Mouse (Mus musculus) kidney, postnatal 0 days (tissue): ENCODE measurements around the gene Gm10271. TPM values are rescaled to one million over a fixed set of nuclear protein-coding genes. Genes with fewer than 3 reads are reported as not detected.

ENCODE experiments used
- ATAC-seq: fragments of 200-750 bp; cut with Nextera tagmentation; replicated peaks from 2 replicates; pipeline ENCODE4 v1.8.0; 2017; ENCODE audit warnings: low read depth, moderate number of reproducible peaks, moderate TSS enrichment, moderate library complexity; ENCODE audit not compliant: low FRiP score
- DNase-seq: peaks from one replicate; pipeline ENCODE4 v3.0.0-alpha.2; 2016; ENCODE audit warnings: low spot score
- H3K27ac ChIP-seq: fragments of 300-500 bp; sonication (generic); 2 replicates; pipeline ENCODE4 v1.5.1; 2014; ENCODE audit warnings: mild to moderate bottlenecking
- H3K27me3 ChIP-seq: fragments of 300-500 bp; sonication (generic); 2 replicates; pipeline ENCODE4 v1.6.1; 2014; ENCODE audit warnings: low read length, mixed read lengths; ENCODE audit not compliant: insufficient read depth
- H3K36me3 ChIP-seq: fragments of 300-500 bp; sonication (generic); 2 replicates; pipeline ENCODE4 v1.6.1; 2014; ENCODE audit warnings: low read length, mixed read lengths; ENCODE audit not compliant: insufficient read depth
- H3K4me1 ChIP-seq: fragments of 300-500 bp; sonication (generic); replicated peaks from 2 replicates; pipeline ENCODE4 v1.6.1; 2014; ENCODE audit warnings: antibody characterized with exemption, low read length, mixed read lengths; ENCODE audit not compliant: insufficient read depth
- H3K4me2 ChIP-seq: fragments of 300-500 bp; sonication (generic); 2 replicates; pipeline ENCODE4 v1.6.1; 2014; ENCODE audit warnings: mild to moderate bottlenecking, low read length, moderate library complexity, mixed read lengths
- H3K4me3 ChIP-seq: fragments of 300-500 bp; sonication (generic); replicated peaks from 2 replicates; pipeline ENCODE4 v1.5.1; 2014; ENCODE audit warnings: low read depth, low read length
- H3K9ac ChIP-seq: fragments of 300-500 bp; sonication (generic); 2 replicates; pipeline ENCODE4 v1.6.1; 2014; ENCODE audit warnings: low read depth, low read length
- H3K9me3 ChIP-seq: fragments of 300-500 bp; sonication (generic); replicated peaks from 2 replicates; pipeline ENCODE4 v1.6.1; 2016; ENCODE audit warnings: low read length, inconsistent platforms, mixed read lengths
- CTCF ChIP-seq: IDR thresholded peaks from 2 replicates; pipeline ENCODE4 v1.5.1; 2016; ENCODE audit warnings: antibody characterized with exemption, low read depth, mild to moderate bottlenecking, moderate library complexity
- WGBS: fragments of 180-500 bp; shearing (Covaris S2); extraction: QIAGEN DNeasy Blood & Tissue Kit; methylation state at CpG from one replicate; pipeline ENCODE4 v1.1.7; 2014; 5-methylcytosine and 5-hydroxymethylcytosine counted together
- polyA plus RNA-seq: library from polyadenylated mRNA; unstranded; fragments of >200 nt; fragmentation: Nextera tagmentation; extraction: Ambion mirVana; gene quantifications from 2 replicates; pipeline ENCODE4 v1.2.1, GENCODE M21; 2015

The Gm10271 gene
- not detected in 2 replicates for polyA plus RNA-seq

GRCm38 (mm10) chr10:116972509-116972908 lies at the start of gene Gm10271:
Gene Gm10271, minus strand, starts transcription at chr10:116972609.
- no peak within 1 kb of the TSS for H3K4me2 ChIP-seq
- no peaks in the 10 kb centered on the region for H3K27me3 ChIP-seq
- H3K9ac ChIP-seq = no peak within 1 kb of the TSS

GRCm38 (mm10) chr10:117021020-117021754 lies 48.8 kb upstream of the Gm10271 start:
- H3K9me3 ChIP-seq = no peaks in the 10 kb centered on the region
- ATAC-seq = peak; percentile 94
- no peak overlapping the region for H3K27ac ChIP-seq
- 0 out of 2 replicates have a peak, but pooled peaks cover 4% of the 10 kb centered on the region for H3K4me1 ChIP-seq
- 0 out of 2 replicates have a peak overlapping the region, but pooled peaks have one; percentile 16 for H3K4me2 ChIP-seq
- 7% methylated on average over 21 of the region's 21 CpGs for WGBS
- H3K27me3 ChIP-seq = peaks cover 14% of the 10 kb centered on the region; the same call in 1 of the 2 replicates
- no peak for TF ChIP-seq CTCF
- H3K9ac ChIP-seq = no peak overlapping the region
- DNase-seq = peak; percentile 84
- H3K36me3 ChIP-seq = no peaks in the 10 kb centered on the region
- H3K4me3 ChIP-seq = no peak overlapping the region

More at GRCm38 (mm10) chr10:116972509-116972908, at the start of gene Gm10271:
- Histone ChIP-seq H3K4me3 (no peak within 1 kb of the TSS), H3K4me1 (0 out of 2 replicates have a peak, but pooled peaks cover 4% of the 10 kb centered on the region), H3K27ac (no peak within 1 kb of the TSS), H3K36me3 (no peaks in the 10 kb centered on the region), H3K9me3 (no peaks in the 10 kb centered on the region)
- TF ChIP-seq CTCF = no peak
- no peak for DNase-seq
- WGBS = 91% methylated on average over 6 of the region's 6 CpGs
- ATAC-seq = no peak

GRCm38 (mm10) chr10:117018281-117018840 lies 46.0 kb upstream of the Gm10271 start:
- ATAC-seq (no peak), DNase-seq (no peak)
- H3K4me1 ChIP-seq = 0 out of 2 replicates have a peak, but pooled peaks cover 4% of the 10 kb centered on the region
- no peaks in the 10 kb centered on the region for H3K36me3 ChIP-seq
- TF ChIP-seq CTCF = no peak
- H3K4me3 ChIP-seq = no peak overlapping the region
- H3K4me2 ChIP-seq = no peak overlapping the region
- H3K9ac ChIP-seq = no peak overlapping the region
- WGBS = 50% methylated on average over 7 of the region's 7 CpGs
- H3K9me3 ChIP-seq = no peaks in the 10 kb centered on the region
- H3K27me3 ChIP-seq = peaks cover 4% of the 10 kb centered on the region; the same call in 1 of the 2 replicates
- no peak overlapping the region for H3K27ac ChIP-seq

GRCm38 (mm10) chr10:117014565-117014964 lies 42.2 kb upstream of the Gm10271 start:
- DNase-seq (peak; percentile 46), ATAC-seq (no peak)
- WGBS = 78% methylated on average over 5 of the region's 5 CpGs
- H3K4me3 ChIP-seq = no peak overlapping the region
- H3K27me3 ChIP-seq = no peaks in the 10 kb centered on the region
- H3K9ac ChIP-seq = no peak overlapping the region
- H3K9me3 ChIP-seq = no peaks in the 10 kb centered on the region
- no peaks in the 10 kb centered on the region for H3K4me1 ChIP-seq
- H3K27ac ChIP-seq = no peak overlapping the region
- H3K4me2 ChIP-seq = no peak overlapping the region
- H3K36me3 ChIP-seq = no peaks in the 10 kb centered on the region
- no peak for TF ChIP-seq CTCF

GRCm38 (mm10) chr10:117013689-117014390 lies 41.4 kb upstream of the Gm10271 start:
- WGBS = 10% methylated on average over 12 of the region's 12 CpGs
- Histone ChIP-seq H3K9ac (no peak overlapping the region), H3K9me3 (no peaks in the 10 kb centered on the region), H3K4me1 (no peaks in the 10 kb centered on the region), H3K4me2 (peak overlapping the region; percentile 38), H3K36me3 (no peaks in the 10 kb centered on the region), H3K4me3 (no peak overlapping the region), H3K27ac (no peak overlapping the region), H3K27me3 (no peaks in the 10 kb centered on the region)
- peak; percentile 84 for ATAC-seq
- DNase-seq = peak; percentile 84
- TF ChIP-seq CTCF = peak; percentile 22; the same call in 1 of the 2 replicates

GRCm38 (mm10) chr10:117011047-117011446 lies 38.6 kb upstream of the Gm10271 start:
- ATAC-seq = peak; percentile 14; the same call in 1 of the 2 replicates
- no peaks in the 10 kb centered on the region for H3K9me3 ChIP-seq
- no peaks in the 10 kb centered on the region for H3K36me3 ChIP-seq
- H3K27ac ChIP-seq = no peak overlapping the region
- H3K9ac ChIP-seq = no peak overlapping the region
- no peak overlapping the region for H3K4me3 ChIP-seq
- no peak for TF ChIP-seq CTCF
- no peaks in the 10 kb centered on the region for H3K27me3 ChIP-seq
- peak; percentile 25 for DNase-seq
- 39% methylated on average over 8 of the region's 8 CpGs for WGBS
- H3K4me1 ChIP-seq = no peaks in the 10 kb centered on the region
- H3K4me2 ChIP-seq = no peak overlapping the region
